Mouse (Mus musculus) telencephalon, adult 2 months (tissue): Measurements from ENCODE around the gene Itga9.

Experiments used
- DNase-seq: peaks from one replicate; pipeline ENCODE4 v3.0.0-alpha.2; 2011; ENCODE audit warnings: low read depth, low spot score

Gene Itga9

GRCm38 (mm10) chr9:118725128-118725527, 118.6 kb downstream of the Itga9 start:
- no peak for DNase-seq

GRCm38 (mm10) chr9:118726550-118726949, 120.1 kb downstream of the Itga9 start:
- DNase-seq, result no peak

- DNase-seq, result no peak
Observed at GRCm38 (mm10) chr9:118728296-118728695, 121.8 kb downstream of the Itga9 start.

- peak; percentile 41 for DNase-seq
Observed at GRCm38 (mm10) chr9:118728987-118729386, 122.5 kb downstream of the Itga9 start.

GRCm38 (mm10) chr9:118730172-118730571, 123.7 kb downstream of the Itga9 start:
- no peak for DNase-seq

GRCm38 (mm10) chr9:118730871-118731390, 124.4 kb downstream of the Itga9 start:
- DNase-seq, result no peak

- DNase-seq, result no peak
Observed at GRCm38 (mm10) chr9:118731650-118732049, 125.2 kb downstream of the Itga9 start.

- DNase-seq, result no peak
Observed at GRCm38 (mm10) chr9:118733601-118734000, 127.1 kb downstream of the Itga9 start.

GRCm38 (mm10) chr9:118737124-118737523, 130.6 kb downstream of the Itga9 start:
- DNase-seq, result no peak

GRCm38 (mm10) chr9:118737601-118738137, 131.2 kb downstream of the Itga9 start:
- no peak for DNase-seq

GRCm38 (mm10) chr9:118738311-118738710, 131.8 kb downstream of the Itga9 start:
- DNase-seq, result no peak

- no peak for DNase-seq
Observed at GRCm38 (mm10) chr9:118739071-118739470, 132.6 kb downstream of the Itga9 start.

GRCm38 (mm10) chr9:118739659-118740058, 133.2 kb downstream of the Itga9 start:
- no peak for DNase-seq

GRCm38 (mm10) chr9:118741268-118741667, 134.8 kb downstream of the Itga9 start:
- DNase-seq, result no peak

- DNase-seq, result no peak
Observed at GRCm38 (mm10) chr9:118749335-118749949, 143.0 kb downstream of the Itga9 start.

- no peak for DNase-seq
Observed at GRCm38 (mm10) chr9:118750828-118751227, 144.3 kb downstream of the Itga9 start.

- DNase-seq, result no peak
Observed at GRCm38 (mm10) chr9:118752376-118752775, 145.9 kb downstream of the Itga9 start.

GRCm38 (mm10) chr9:118759462-118759861, 153.0 kb downstream of the Itga9 start:
- DNase-seq, result no peak

GRCm38 (mm10) chr9:118761953-118762590, 155.6 kb downstream of the Itga9 start:
- DNase-seq, result no peak

- DNase-seq, result peak; percentile 53
Observed at GRCm38 (mm10) chr9:118762759-118763158, 156.3 kb downstream of the Itga9 start.

GRCm38 (mm10) chr9:118763203-118763602, 156.7 kb downstream of the Itga9 start:
- no peak for DNase-seq

GRCm38 (mm10) chr9:118763646-118764045, 157.2 kb downstream of the Itga9 start:
- no peak for DNase-seq

- no peak for DNase-seq
Observed at GRCm38 (mm10) chr9:118765059-118765458, 158.6 kb downstream of the Itga9 start.
